Mouse (Mus musculus): ENCODE data around the gene Card11. TPM values are rescaled to one million over a fixed set of nuclear protein-coding genes. Genes with fewer than 3 reads are reported as not detected.

Card11 gene
- polyA plus RNA-seq (2012; rRNA removed), result 3.7 and 3.8 TPM in 2 replicates

GRCm38 (mm10) chr5:141000349-141000748 lies at the start of gene Card11:
Card11 (minus strand) TSS chr5:141000582.

GRCm38 (mm10) chr5:140830314-140831063 lies 169.9 kb downstream of the Card11 start, which contains the start of gene Gna12:
Gna12 (minus strand) TSS chr5:140830431.

Other genes starting within 250 kb of the Card11 start
- 160 and 167 TPM in 2 replicates for gene Gna12, start 170.2 kb downstream of the Card11 start, polyA plus RNA-seq (2012; rRNA removed)
- 4.6 and 8.1 TPM in 2 replicates for gene Sdk1, start 240.9 kb upstream of the Card11 start, polyA plus RNA-seq (2012; rRNA removed)

Data from ovary, adult 2 months (tissue).